Mouse (Mus musculus) erythroblast, embryonic 14.5 days (primary cell): Measurements from ENCODE around the gene Tlr5. TPM values are rescaled to one million over a fixed set of nuclear protein-coding genes. Genes with fewer than 3 reads are reported as not detected.

Source experiments
- H3K27me3 ChIP-seq: 2 replicates; pipeline ENCODE4 v1.6.1; 2012; ENCODE audit warnings: inconsistent platforms; ENCODE audit not compliant: control insufficient read depth
- H3K36me3 ChIP-seq: 2 replicates; pipeline ENCODE4 v1.6.1; 2012; ENCODE audit warnings: mild to moderate bottlenecking, inconsistent platforms; ENCODE audit not compliant: control insufficient read depth
- H3K4me1 ChIP-seq: 2 replicates; pipeline ENCODE4 v1.6.1; 2012; ENCODE audit warnings: inconsistent platforms; ENCODE audit not compliant: control insufficient read depth
- H3K4me3 ChIP-seq: replicated peaks from 2 replicates; pipeline ENCODE3; 2012; ENCODE audit warnings: moderate library complexity, mild to moderate bottlenecking, inconsistent platforms
- H3K9me3 ChIP-seq: 2 replicates; pipeline ENCODE4 v1.6.1; 2012; ENCODE audit warnings: low read length, inconsistent platforms, mixed read lengths; ENCODE audit not compliant: control insufficient read depth
- GATA1 ChIP-seq: IDR thresholded peaks from 2 replicates; pipeline ENCODE4 v1.6.1; 2012; ENCODE audit warnings: low read length, inconsistent platforms, mixed read lengths
- TAL1 ChIP-seq: IDR thresholded peaks from 3 replicates; pipeline ENCODE4 v1.6.1; 2012; ENCODE audit warnings: low read length, inconsistent platforms, mixed read lengths
- polyA plus RNA-seq: library from polyadenylated mRNA; stranded (reverse); fragments of >175 nt; gene quantifications from 2 replicates; pipeline ENCODE4 v1.2.3, GENCODE M21; 2012

Gene Tlr5
- not detected in 2 replicates for polyA plus RNA-seq

GRCm38 (mm10) chr1:182954287-182955046 is at the start of gene Tlr5:
Tlr5 (plus strand) TSS chr1:182954788.
- Histone ChIP-seq H3K4me1 (no peaks in the 10 kb centered on the region; the same call in 1 of the 2 replicates), H3K9me3 (no peaks in the 10 kb centered on the region), H3K36me3 (no peaks in the 10 kb centered on the region), H3K4me3 (peak within 1 kb of the TSS; percentile 43), H3K27me3 (peaks cover 11% of the 10 kb centered on the region)
- no peak for TF ChIP-seq TAL1

GRCm38 (mm10) chr1:182905669-182906068 is 48.9 kb upstream of the Tlr5 start:
- TF ChIP-seq TAL1 (no peak), GATA1 (no peak)
- Histone ChIP-seq H3K36me3 (no peaks in the 10 kb centered on the region), H3K27me3 (no peaks in the 10 kb centered on the region), H3K4me1 (no peaks in the 10 kb centered on the region), H3K4me3 (no peak overlapping the region), H3K9me3 (0 out of 2 replicates have a peak, but pooled peaks cover 3% of the 10 kb centered on the region)

DNA sequence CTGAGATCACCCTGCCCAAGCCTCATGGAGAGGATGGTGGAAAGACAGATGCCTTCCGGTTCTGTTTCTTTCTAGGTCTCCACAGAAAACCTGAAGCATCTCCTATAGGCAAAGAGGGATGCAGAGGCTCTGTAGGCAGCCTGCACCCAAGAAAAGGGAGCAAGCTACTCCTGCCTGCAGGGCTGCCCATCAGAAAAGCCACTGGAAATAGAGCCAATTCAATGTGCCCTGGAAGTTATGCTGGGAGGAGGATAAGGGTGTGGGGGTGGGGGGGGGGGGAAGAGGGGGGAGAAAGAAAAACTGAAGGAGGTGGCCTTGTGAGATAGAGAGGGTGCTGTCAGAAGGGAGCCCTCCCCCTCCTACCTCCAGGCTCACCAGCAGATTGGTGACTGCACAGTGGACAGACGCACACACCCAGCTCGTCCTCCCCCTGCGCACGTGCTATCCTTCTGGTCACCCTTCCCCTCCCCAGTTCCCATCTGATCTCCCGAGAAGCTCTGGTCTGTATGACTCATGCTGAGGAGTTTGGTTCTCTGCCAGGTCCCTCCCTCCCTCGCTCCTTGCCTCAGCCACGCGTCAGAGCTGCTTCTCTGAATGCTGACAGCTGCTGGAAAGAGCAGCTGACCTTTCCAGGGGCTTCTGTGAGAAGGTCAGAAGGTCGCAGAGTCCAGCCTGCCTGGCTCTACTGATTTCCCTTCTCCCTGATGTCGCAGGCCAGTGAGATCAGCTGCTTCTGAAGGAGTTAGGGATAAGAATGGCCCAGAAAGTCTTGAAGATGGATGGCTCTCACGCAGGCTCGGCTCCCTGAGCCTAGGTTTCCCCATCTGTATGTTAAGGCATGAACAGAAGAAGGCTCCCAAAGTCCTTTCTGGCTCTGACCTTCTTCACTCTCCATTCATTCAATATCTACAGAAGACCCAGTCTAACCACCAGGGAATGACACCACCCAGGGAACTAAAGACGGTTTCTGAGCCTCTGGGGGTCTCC is 46.2 kb upstream of the Tlr5 start:
- H3K9me3 ChIP-seq = peaks cover 8% of the 10 kb centered on the region; the same call in 1 of the 2 replicates
- no peak for TF ChIP-seq GATA1
- TF ChIP-seq TAL1 = no peak
- H3K36me3 ChIP-seq = no peaks in the 10 kb centered on the region
- H3K4me3 ChIP-seq = no peak overlapping the region
- no peaks in the 10 kb centered on the region for H3K27me3 ChIP-seq
- no peaks in the 10 kb centered on the region for H3K4me1 ChIP-seq

DNA sequence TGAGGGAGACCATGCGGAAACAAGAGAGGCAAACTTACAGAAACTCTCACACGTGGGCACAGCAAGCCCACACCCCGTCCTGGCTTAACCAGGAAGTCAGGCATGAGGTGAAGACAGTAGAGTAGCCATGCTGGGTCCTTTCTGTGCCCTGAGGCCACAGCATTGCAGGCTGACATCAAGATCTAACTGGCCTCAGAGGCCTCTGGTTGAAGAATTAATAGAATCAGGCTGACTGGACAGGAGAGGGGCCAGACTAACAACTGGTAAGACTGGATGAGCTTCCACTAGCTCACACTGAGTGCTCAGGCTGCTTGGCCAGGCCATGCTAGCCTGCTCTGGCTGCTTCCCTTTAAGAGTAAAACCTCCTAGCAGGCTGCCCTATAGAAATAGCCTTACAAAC is 45.5 kb upstream of the Tlr5 start:
- Histone ChIP-seq H3K4me3 (no peak overlapping the region), H3K4me1 (no peaks in the 10 kb centered on the region), H3K27me3 (no peaks in the 10 kb centered on the region), H3K9me3 (peaks cover 8% of the 10 kb centered on the region; the same call in 1 of the 2 replicates), H3K36me3 (no peaks in the 10 kb centered on the region)
- TF ChIP-seq TAL1 (no peak), GATA1 (no peak)

GRCm38 (mm10) chr1:182909596-182909995 is 45.0 kb upstream of the Tlr5 start:
- Histone ChIP-seq H3K27me3 (no peaks in the 10 kb centered on the region), H3K36me3 (no peaks in the 10 kb centered on the region), H3K4me1 (no peaks in the 10 kb centered on the region), H3K4me3 (no peak overlapping the region), H3K9me3 (peaks cover 6% of the 10 kb centered on the region; the same call in 1 of the 2 replicates)
- TF ChIP-seq TAL1 = no peak
- no peak for TF ChIP-seq GATA1

- no peaks in the 10 kb centered on the region for H3K27me3 ChIP-seq
- no peaks in the 10 kb centered on the region for H3K36me3 ChIP-seq
- no peak for TF ChIP-seq TAL1
- no peak for TF ChIP-seq GATA1
- H3K9me3 ChIP-seq = peaks cover 6% of the 10 kb centered on the region; the same call in 1 of the 2 replicates
- H3K4me1 ChIP-seq = no peaks in the 10 kb centered on the region
- H3K4me3 ChIP-seq = no peak overlapping the region
These were observed 42.0 kb upstream of the Tlr5 start for GRCm38 (mm10) chr1:182912591-182912990.

GRCm38 (mm10) chr1:182914121-182914908 is 40.3 kb upstream of the Tlr5 start:
- Histone ChIP-seq H3K4me1 (no peaks in the 10 kb centered on the region), H3K27me3 (no peaks in the 10 kb centered on the region), H3K36me3 (no peaks in the 10 kb centered on the region), H3K9me3 (peaks cover 6% of the 10 kb centered on the region; the same call in 1 of the 2 replicates), H3K4me3 (no peak overlapping the region)
- TF ChIP-seq GATA1 = no peak
- TF ChIP-seq TAL1 = no peak

GRCm38 (mm10) chr1:182916166-182916565 is 38.4 kb upstream of the Tlr5 start:
- TF ChIP-seq TAL1 (no peak), GATA1 (no peak)
- Histone ChIP-seq H3K4me1 (no peaks in the 10 kb centered on the region), H3K27me3 (no peaks in the 10 kb centered on the region), H3K9me3 (peaks cover 6% of the 10 kb centered on the region; the same call in 1 of the 2 replicates), H3K4me3 (no peak overlapping the region), H3K36me3 (no peaks in the 10 kb centered on the region)
